Mouse (Mus musculus): ENCODE measurements around the gene Mthfd2l. TPM values are rescaled to one million over a fixed set of nuclear protein-coding genes. Genes with fewer than 3 reads are reported as not detected.

Mthfd2l gene
- 8.3 and 9.5 TPM in 2 replicates for polyA plus RNA-seq (2015; fragmentation: Nextera tagmentation; extraction: Ambion mirVana)

- peak; percentile 97 for ATAC-seq
- H3K4me3 ChIP-seq (ENCODE audit: low read depth, low read length): peak within 1 kb of the TSS; percentile 64
- H3K4me2 ChIP-seq (ENCODE audit: low read depth, low read length): peak within 1 kb of the TSS; percentile 77
- no peaks in the 10 kb centered on the region for H3K27me3 ChIP-seq (ENCODE audit: insufficient read depth, low read length)
- TF ChIP-seq EP300 (IDR thresholded peaks at IDR 0.05; ENCODE audit: low read depth) (no peak), CTCF (IDR thresholded peaks at IDR 0.05; ENCODE audit: low read depth) (peak; percentile 71)
- peaks cover 8% of the 10 kb centered on the region; the same call in 1 of the 2 replicates for H3K4me1 ChIP-seq (ENCODE audit: insufficient read depth)
- peak within 1 kb of the TSS; percentile 80 for H3K27ac ChIP-seq (ENCODE audit: low read depth)
- H3K9me3 ChIP-seq (ENCODE audit: low read length): no peaks in the 10 kb centered on the region
- WGBS (ENCODE audit: insufficient replicate concordance): under 1% methylated on average over 68 of the region's 79 CpGs
- H3K36me3 ChIP-seq (replicated peaks; ENCODE audit: insufficient read depth, low read length): no peaks in the 10 kb centered on the region; the same call in 1 of the 2 replicates
- peak; percentile 87 for DNase-seq
- peak within 1 kb of the TSS; percentile 79 for H3K9ac ChIP-seq (replicated peaks)
Observed at GRCm38 (mm10) chr5:90930971-90931851, at the start of gene Mthfd2l. Gene Mthfd2l (plus strand): TSS chr5:90931117.

- DNase-seq (no peak), ATAC-seq (peak; percentile 59)
- Histone ChIP-seq H3K4me3 (ENCODE audit: low read depth, low read length) (no peak overlapping the region), H3K9me3 (ENCODE audit: low read length) (no peaks in the 10 kb centered on the region), H3K27ac (ENCODE audit: low read depth) (no peak overlapping the region), H3K9ac (replicated peaks) (no peak overlapping the region), H3K4me1 (ENCODE audit: insufficient read depth) (peaks cover 18% of the 10 kb centered on the region), H3K36me3 (replicated peaks; ENCODE audit: insufficient read depth, low read length) (no peaks in the 10 kb centered on the region), H3K27me3 (ENCODE audit: insufficient read depth, low read length) (no peaks in the 10 kb centered on the region), H3K4me2 (ENCODE audit: low read depth, low read length) (no peak overlapping the region)
- 77% methylated on average over 5 of the region's 5 CpGs for WGBS (ENCODE audit: insufficient replicate concordance)
- TF ChIP-seq EP300 (IDR thresholded peaks at IDR 0.05; ENCODE audit: low read depth): no peak
- no peak for TF ChIP-seq CTCF (IDR thresholded peaks at IDR 0.05; ENCODE audit: low read depth)
Observed at GRCm38 (mm10) chr5:90881682-90882081, 49.2 kb upstream of the Mthfd2l start.

- H3K27ac ChIP-seq (ENCODE audit: low read depth): no peak overlapping the region
- H3K9me3 ChIP-seq (ENCODE audit: low read length): no peaks in the 10 kb centered on the region
- TF ChIP-seq EP300 (IDR thresholded peaks at IDR 0.05; ENCODE audit: low read depth): no peak
- no peak for TF ChIP-seq CTCF (IDR thresholded peaks at IDR 0.05; ENCODE audit: low read depth)
- no peak for ATAC-seq
- H3K4me1 ChIP-seq (ENCODE audit: insufficient read depth): peaks cover 16% of the 10 kb centered on the region
- no peaks in the 10 kb centered on the region for H3K27me3 ChIP-seq (ENCODE audit: insufficient read depth, low read length)
- H3K36me3 ChIP-seq (replicated peaks; ENCODE audit: insufficient read depth, low read length): no peaks in the 10 kb centered on the region
- no peak overlapping the region for H3K4me3 ChIP-seq (ENCODE audit: low read depth, low read length)
- DNase-seq: no peak
- H3K9ac ChIP-seq (replicated peaks): no peak overlapping the region
- H3K4me2 ChIP-seq (ENCODE audit: low read depth, low read length): no peak overlapping the region
- 78% methylated on average over 5 of the region's 5 CpGs for WGBS (ENCODE audit: insufficient replicate concordance)
Observed at GRCm38 (mm10) chr5:90882146-90882545, 48.8 kb upstream of the Mthfd2l start.

- TF ChIP-seq EP300 (IDR thresholded peaks at IDR 0.05; ENCODE audit: low read depth): no peak
- H3K27me3 ChIP-seq (ENCODE audit: insufficient read depth, low read length): no peaks in the 10 kb centered on the region
- H3K4me2 ChIP-seq (ENCODE audit: low read depth, low read length): no peak overlapping the region
- 0 out of 2 replicates have a peak overlapping the region, but pooled peaks have one; percentile 34 for H3K27ac ChIP-seq (ENCODE audit: low read depth)
- WGBS (ENCODE audit: insufficient replicate concordance): 36% methylated on average over 2 of the region's 2 CpGs
- no peak overlapping the region for H3K9ac ChIP-seq (replicated peaks)
- no peak overlapping the region for H3K4me3 ChIP-seq (ENCODE audit: low read depth, low read length)
- ATAC-seq (peak; percentile 72), DNase-seq (peak; percentile 37)
- no peaks in the 10 kb centered on the region for H3K9me3 ChIP-seq (ENCODE audit: low read length)
- H3K4me1 ChIP-seq (ENCODE audit: insufficient read depth): peaks cover 12% of the 10 kb centered on the region
- H3K36me3 ChIP-seq (replicated peaks; ENCODE audit: insufficient read depth, low read length): no peaks in the 10 kb centered on the region
Observed at GRCm38 (mm10) chr5:90884628-90885242, 46.2 kb upstream of the Mthfd2l start.

GRCm38 (mm10) chr5:90888661-90889060 is 42.3 kb upstream of the Mthfd2l start:
- Histone ChIP-seq H3K4me1 (ENCODE audit: insufficient read depth) (peaks cover 12% of the 10 kb centered on the region), H3K9ac (replicated peaks) (no peak overlapping the region), H3K4me2 (ENCODE audit: low read depth, low read length) (no peak overlapping the region), H3K4me3 (ENCODE audit: low read depth, low read length) (no peak overlapping the region), H3K27me3 (ENCODE audit: insufficient read depth, low read length) (no peaks in the 10 kb centered on the region), H3K36me3 (replicated peaks; ENCODE audit: insufficient read depth, low read length) (no peaks in the 10 kb centered on the region), H3K9me3 (ENCODE audit: low read length) (no peaks in the 10 kb centered on the region), H3K27ac (ENCODE audit: low read depth) (no peak overlapping the region)
- DNase-seq (no peak), ATAC-seq (no peak)
- 68% methylated on average over 5 of the region's 5 CpGs for WGBS (ENCODE audit: insufficient replicate concordance)
- TF ChIP-seq EP300 (IDR thresholded peaks at IDR 0.05; ENCODE audit: low read depth) (no peak), CTCF (IDR thresholded peaks at IDR 0.05; ENCODE audit: low read depth) (no peak)

Measured in liver, postnatal 0 days (tissue).